Mouse (Mus musculus): ENCODE results near the gene Mta2.

GRCm38 (mm10) chr19:8944750-8945149 is 3.1 kb downstream of the Mta2 start:
- TF ChIP-seq CTCF (IDR thresholded peaks at IDR 0.05; ENCODE audit: borderline replicate concordance, insufficient read depth, low read length) (no peak), POLR2A (IDR thresholded peaks at IDR 0.05; ENCODE audit: low read depth, low read length) (no peak)
